Mouse (Mus musculus): ENCODE measurements around the gene Cxadr. TPM values are rescaled to one million over a fixed set of nuclear protein-coding genes. Genes with fewer than 3 reads are reported as not detected.

Cxadr gene
- total and polyA plus RNA-seq, 3 experiments = 0.33 TPM; not detected in 2

DNA sequence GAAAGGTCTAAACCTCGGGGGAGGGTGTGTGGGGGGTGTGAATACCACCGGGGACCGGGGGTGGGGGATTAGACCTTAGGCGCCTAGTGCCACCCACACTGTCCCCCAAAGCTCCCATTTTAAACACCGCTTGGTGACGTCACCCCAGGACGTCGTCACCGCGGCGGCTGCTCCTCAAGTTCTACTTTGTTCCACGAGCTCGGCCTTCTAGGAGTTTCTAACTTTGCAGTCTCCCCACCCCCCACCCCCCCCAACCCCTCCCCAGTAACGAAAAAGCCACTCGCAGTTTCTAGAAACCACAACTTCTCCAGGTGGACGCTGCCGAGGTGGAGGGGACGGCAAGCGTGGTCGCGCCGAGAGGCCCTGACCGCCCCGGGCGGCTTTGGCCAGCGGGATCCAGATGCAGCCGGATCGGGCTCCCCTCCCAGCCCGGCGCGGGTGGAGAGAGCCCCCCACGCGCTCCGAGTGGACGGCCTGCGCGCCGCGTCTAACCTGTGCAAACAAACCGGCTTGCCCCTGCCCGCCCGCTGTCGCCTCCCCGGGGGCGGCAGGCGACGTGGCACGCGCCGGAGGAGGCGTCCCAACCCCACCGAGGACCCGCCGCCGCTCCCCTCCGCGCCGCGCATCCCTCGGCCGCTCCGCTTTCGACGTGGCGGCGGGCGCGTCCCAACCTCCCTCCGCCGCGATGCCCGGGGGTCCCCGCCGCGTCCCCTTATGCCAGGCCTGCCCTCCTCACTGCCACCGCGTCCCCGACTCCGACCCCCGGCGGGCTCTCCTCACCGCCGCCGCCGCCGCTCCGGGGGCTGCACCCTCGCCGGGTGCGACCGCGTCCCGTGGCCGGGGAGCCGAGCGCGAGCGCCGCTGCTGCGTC lies 74.8 kb downstream of the Cxadr start:
- H3K36me3 ChIP-seq (ENCODE audit: control insufficient read depth in 1 of 2, insufficient read depth in 2 of 2, low read length in 2 of 2) = peaks cover 9 to 26% of the 10 kb centered on the region in 2 experiments
- DNase-seq (ENCODE audit: low read depth, low spot score) = peak; percentile 85
- peak overlapping the region; percentile 97 for H3K9ac ChIP-seq (ENCODE audit: control insufficient read depth, low read depth, low read length, poor library complexity, severe bottlenecking)
- H3K4me1 ChIP-seq (ENCODE audit: control insufficient read depth in 1 of 2, insufficient read depth in 2 of 2, low read length in 2 of 2) = peaks cover 12 to 19% of the 10 kb centered on the region in 2 experiments; a peak in 3 of 4 replicates
- H3K79me2 ChIP-seq (ENCODE audit: control insufficient read depth, insufficient read depth, low read length, poor library complexity) = peaks cover 37% of the 10 kb centered on the region
- H3K27me3 ChIP-seq (ENCODE audit: control insufficient read depth in 1 of 2, insufficient read depth in 2 of 2, low read length in 2 of 2) = no peaks in the 10 kb centered on the region
- TF ChIP-seq CHD1 (IDR thresholded peaks at IDR 0.05; ENCODE audit: low read depth, low read length) (0 out of 2 replicates have a peak, but pooled peaks have one; percentile 10), ETS1 (IDR thresholded peaks at IDR 0.05; ENCODE audit: low read depth, low read length) (peak; percentile 25; the same call in 1 of the 2 replicates), ZKSCAN1 (IDR thresholded peaks at IDR 0.05; ENCODE audit: low read depth, low read length) (no peak), NRF1 (IDR thresholded peaks at IDR 0.05; ENCODE audit: insufficient read depth, low read depth, low read length, poor library complexity, severe bottlenecking) (no peak), SMC3 (IDR thresholded peaks at IDR 0.05; ENCODE audit: low read depth, low read length) (no peak), HCFC1 (IDR thresholded peaks at IDR 0.05; ENCODE audit: low read depth, low read length) (peak; percentile 47), TCF12 (IDR thresholded peaks at IDR 0.05; ENCODE audit: low read depth, low read length) (no peak), POLR2A (IDR thresholded peaks at IDR 0.05; ENCODE audit: control insufficient read depth in 1 of 2, insufficient read depth in 1 of 2, low read depth in 1 of 2, low read length in 2 of 2, poor library complexity in 1 of 2) (peak in 1 of 2 experiments; percentile 44; a peak in 1 of 4 replicates), ZC3H11A (IDR thresholded peaks at IDR 0.05; ENCODE audit: low read depth, low read length) (no peak), RCOR1 (IDR thresholded peaks at IDR 0.05; ENCODE audit: low read depth, low read length) (no peak), ZNF384 (IDR thresholded peaks at IDR 0.05; ENCODE audit: low read depth, low read length) (no peak), MAX (IDR thresholded peaks at IDR 0.05; ENCODE audit: low read length) (peak; percentile 12; the same call in 1 of the 2 replicates), MYB (IDR thresholded peaks at IDR 0.05; ENCODE audit: low read depth, low read length) (no peak), JUND (IDR thresholded peaks at IDR 0.05; ENCODE audit: low read depth, low read length) (no peak), NELFE (IDR thresholded peaks at IDR 0.05; ENCODE audit: low read depth, low read length) (peak; percentile 33; the same call in 1 of the 2 replicates), GABPA (IDR thresholded peaks at IDR 0.05; ENCODE audit: low read depth, low read length) (no peak), CHD2 (IDR thresholded peaks at IDR 0.05; ENCODE audit: low read length) (no peak)
- H3K27ac ChIP-seq (ENCODE audit: control insufficient read depth, low read depth, low read length) = peak overlapping the region; percentile 83
- peak overlapping the region; percentile 93 to 98 for H3K4me3 ChIP-seq (ENCODE audit: control insufficient read depth in 1 of 2, insufficient read depth in 1 of 2, low read depth in 2 of 2, low read length in 2 of 2)
- no peaks in the 10 kb centered on the region for H3K9me3 ChIP-seq (replicated peaks; ENCODE audit: insufficient read depth, low read length)
